9 mouse cellular contexts compared by ENCODE assay signal in genomic region chr12:55831101-55831500, GRCm38 (mm10). TPM values are rescaled to one million over a fixed set of nuclear protein-coding genes. Genes with fewer than 3 reads are reported as not detected.
DNase-seq lines count a peak whose midpoint lies in the region; ATAC-seq and TF ChIP-seq lines count a peak whose summit lies in the region.
"Had no signal": no experiment of that assay in that cellular context is flagged by ENCODE, and none has a peak within 500 bp of the region (broad histone marks: within the 10 kb centered on the region; RNA-seq: fewer than 3 reads in every experiment).

No protein-coding gene starts in this region.

- peak; percentile 82 for DNase-seq in midbrain, embryonic 14.5 days
- peak; percentile 73 for DNase-seq in brain, embryonic 14.5 days (ENCODE audit: low read depth)
- DNase-seq in frontal cortex, adult 2 months (ENCODE audit: extremely low spot score in 1 of 2, low spot score in 1 of 2), result peak; percentile 41 to 87
- peak; percentile 86 for DNase-seq in kidney, postnatal 10 days
- peak in 2 of 3 experiments; percentile 19 to 44 for DNase-seq in liver, embryonic 14.5 days (ENCODE audit: low read depth in 3 of 3, low spot score in 3 of 3)
- peak; percentile 77 for DNase-seq in right cerebral cortex, adult 18-20 months
- DNase-seq in urinary bladder, postnatal 25 days (ENCODE audit: low spot score), result peak; percentile 63

- TF ChIP-seq CTCF in brain, embryonic 14.5 days (IDR thresholded peaks at IDR 0.05; ENCODE audit: borderline replicate concordance, extremely low read depth, insufficient read depth, insufficient read length), result peak; percentile 78
- TF ChIP-seq CTCF in liver, embryonic 14.5 days (IDR thresholded peaks at IDR 0.05; ENCODE audit: low read depth), result peak; percentile 82

- TF ChIP-seq POLR2A in brain, embryonic 14.5 days (IDR thresholded peaks at IDR 0.05; ENCODE audit: borderline replicate concordance, extremely low read depth, insufficient read depth, insufficient read length, poor library complexity, severe bottlenecking), result no peak

- no peak for TF ChIP-seq EP300 in liver, embryonic 14.5 days (IDR thresholded peaks at IDR 0.05; ENCODE audit: low read depth)

- H3K4me1 ChIP-seq in midbrain, embryonic 14.5 days (ENCODE audit: control insufficient read depth, insufficient read depth, low read length), result no peaks in the 10 kb centered on the region
- H3K4me1 ChIP-seq in midbrain, embryonic 16.5 days (ENCODE audit: control insufficient read depth, insufficient read depth, low read length), result no peaks in the 10 kb centered on the region
- peaks cover 0 to 3% of the 10 kb centered on the region in 2 experiments; a peak in 1 of 4 replicates for H3K4me1 ChIP-seq in liver, embryonic 14.5 days (replicated peaks; ENCODE audit: control insufficient read depth in 2 of 2, insufficient read depth in 2 of 2, low read length in 1 of 2)

- no peak overlapping the region for H3K4me3 ChIP-seq in midbrain, embryonic 14.5 days (replicated peaks; ENCODE audit: low read depth, low read length)
- H3K4me3 ChIP-seq in midbrain, embryonic 16.5 days (ENCODE audit: low read depth, low read length), result no peak overlapping the region
- no peak overlapping the region for H3K4me3 ChIP-seq in liver, embryonic 14.5 days (ENCODE audit: insufficient read depth in 1 of 2, low read depth in 2 of 2, low read length in 2 of 2)
- H3K4me3 ChIP-seq: erythroblast, embryonic 14.5 days had no signal

- no peak overlapping the region for H3K9ac ChIP-seq in midbrain, embryonic 14.5 days (replicated peaks; ENCODE audit: low read length)
- no peak overlapping the region for H3K9ac ChIP-seq in midbrain, embryonic 16.5 days (ENCODE audit: low read depth, low read length)
- no peak overlapping the region for H3K9ac ChIP-seq in liver, embryonic 14.5 days (replicated peaks)

- no peaks in the 10 kb centered on the region for H3K27me3 ChIP-seq in midbrain, embryonic 14.5 days (ENCODE audit: control insufficient read depth, insufficient read depth, low read length)
- no peaks in the 10 kb centered on the region for H3K27me3 ChIP-seq in midbrain, embryonic 16.5 days (ENCODE audit: control insufficient read depth, insufficient read depth, low read depth, low read length)
- no peaks in the 10 kb centered on the region for H3K27me3 ChIP-seq in liver, embryonic 14.5 days (ENCODE audit: control insufficient read depth, insufficient read depth, low read length)

- 15% methylated on average over 2 of the region's 2 CpGs for WGBS in midbrain, embryonic 14.5 days
- WGBS in midbrain, embryonic 16.5 days, result 18% methylated on average over 2 of the region's 2 CpGs
- 13% methylated on average over 2 of the region's 2 CpGs for WGBS in liver, embryonic 14.5 days (ENCODE audit: insufficient replicate concordance)

- no peaks in the 10 kb centered on the region for H3K9me3 ChIP-seq in midbrain, embryonic 14.5 days (ENCODE audit: control insufficient read depth, low read length)
- H3K9me3 ChIP-seq in midbrain, embryonic 16.5 days (replicated peaks; ENCODE audit: control insufficient read depth, low read length, poor library complexity, severe bottlenecking), result no peaks in the 10 kb centered on the region
- no peaks in the 10 kb centered on the region for H3K9me3 ChIP-seq in liver, embryonic 14.5 days (ENCODE audit: control insufficient read depth, low read length)

- H3K4me2 ChIP-seq in midbrain, embryonic 14.5 days (ENCODE audit: low read length), result no peak overlapping the region
- H3K4me2 ChIP-seq in midbrain, embryonic 16.5 days (ENCODE audit: low read length), result no peak overlapping the region
- no peak overlapping the region for H3K4me2 ChIP-seq in liver, embryonic 14.5 days (ENCODE audit: low read depth)

- no peak overlapping the region for H3K27ac ChIP-seq in midbrain, embryonic 14.5 days (replicated peaks; ENCODE audit: low read depth, low read length)
- H3K27ac ChIP-seq in midbrain, embryonic 16.5 days (ENCODE audit: low read length), result no peak overlapping the region
- H3K27ac ChIP-seq in liver, embryonic 14.5 days, result no peak overlapping the region

- ATAC-seq in midbrain, embryonic 14.5 days (ENCODE audit: low FRiP score, low TSS enrichment), result no peak
- ATAC-seq in midbrain, embryonic 16.5 days, result no peak
- ATAC-seq in liver, embryonic 14.5 days (ENCODE audit: insufficient read depth), result no peak

- H3K36me3 ChIP-seq in midbrain, embryonic 14.5 days (ENCODE audit: control insufficient read depth, insufficient read depth, low read length), result no peaks in the 10 kb centered on the region
- no peaks in the 10 kb centered on the region for H3K36me3 ChIP-seq in midbrain, embryonic 16.5 days (ENCODE audit: control insufficient read depth, insufficient read depth, low read length)
- H3K36me3 ChIP-seq in liver, embryonic 14.5 days (replicated peaks; ENCODE audit: control insufficient read depth, insufficient read depth, low read depth), result no peaks in the 10 kb centered on the region

RNA-seq across cellular contexts. Expression of gene Brms1l, which starts 5.0 kb away (rescaled TPM):
- polyA plus RNA-seq in midbrain, embryonic 14.5 days (2014; fragmentation: Nextera tagmentation; extraction: Ambion mirVana), result 40.5 and 46.7 TPM in 2 replicates
- polyA plus RNA-seq in midbrain, embryonic 16.5 days (2015; fragmentation: Nextera tagmentation; extraction: Ambion mirVana), result 58.2 and 60.9 TPM in 2 replicates
- polyA plus RNA-seq in brain, embryonic 14.5 days (2012; rRNA removed), result 69.8 and 88.5 TPM in 2 replicates
- 173 and 191 TPM in 2 replicates for polyA plus RNA-seq in frontal cortex, adult 2 months (2012; rRNA removed)
- polyA plus RNA-seq in liver, embryonic 14.5 days (2012; rRNA removed), result 8.4 and 19.0 TPM in 2 replicates
- 11.1 and 13.3 TPM in 2 replicates for polyA plus RNA-seq in liver, embryonic 14.5 days (2014; fragmentation: Nextera tagmentation; extraction: Ambion mirVana)

RNA-seq across cellular contexts. Expression of gene Ralgapa1, which starts 10.1 kb away (rescaled TPM):
- polyA plus RNA-seq in midbrain, embryonic 14.5 days (2014; fragmentation: Nextera tagmentation; extraction: Ambion mirVana), result 34.7 and 37.0 TPM in 2 replicates
- polyA plus RNA-seq in midbrain, embryonic 16.5 days (2015; fragmentation: Nextera tagmentation; extraction: Ambion mirVana), result 24.0 and 26.2 TPM in 2 replicates
- 72.0 and 84.2 TPM in 2 replicates for polyA plus RNA-seq in brain, embryonic 14.5 days (2012; rRNA removed)
- 64.9 and 72.0 TPM in 2 replicates for polyA plus RNA-seq in frontal cortex, adult 2 months (2012; rRNA removed)
- polyA plus RNA-seq in liver, embryonic 14.5 days (2012; rRNA removed), result 7.1 and 8.8 TPM in 2 replicates
- polyA plus RNA-seq in liver, embryonic 14.5 days (2014; fragmentation: Nextera tagmentation; extraction: Ambion mirVana), result 4.3 and 4.4 TPM in 2 replicates

Comparison
In these comparisons a context has a peak if more than half of its experiments do, and no peak if none do; other contexts are left out.
1. DNase-seq: peak in every context shown above with its lines; median percentile 86 in kidney, postnatal 10 days; 82 in midbrain, embryonic 14.5 days; 77 in right cerebral cortex, adult 18-20 months; 73 in brain, embryonic 14.5 days; 64 in frontal cortex, adult 2 months; 63 in urinary bladder, postnatal 25 days; 32 in liver, embryonic 14.5 days.